Mouse (Mus musculus) embryonic facial prominence, embryonic 11.5 days (tissue): ENCODE data around the gene Socs4. TPM values are rescaled to one million over a fixed set of nuclear protein-coding genes. Genes with fewer than 3 reads are reported as not detected.

Experiments
- polyA plus RNA-seq: library from polyadenylated mRNA; unstranded; fragments of >200 nt; fragmentation: Nextera tagmentation; extraction: Ambion mirVana; gene quantifications from 2 replicates; pipeline ENCODE4 v1.2.1, GENCODE M21; 2014

Gene Socs4
- polyA plus RNA-seq, 1 experiment from 2014 or later: 7.8 TPM

Other genes starting within 250 kb of the Socs4 start
- gene Gch1, start 87.5 kb upstream of the Socs4 start, polyA plus RNA-seq: 1.7 and 2.5 TPM in 2 replicates
- 52.5 and 52.8 TPM in 2 replicates for gene Wdhd1, start 74 bp upstream of the Socs4 start, polyA plus RNA-seq
- gene Mapk1ip1l, start 21.3 kb downstream of the Socs4 start, polyA plus RNA-seq: 104 and 106 TPM in 2 replicates
- gene Lgals3, start 90.8 kb downstream of the Socs4 start, polyA plus RNA-seq: 1.5 and 1.7 TPM in 2 replicates
- 65.2 and 76.5 TPM in 2 replicates for gene Dlgap5, start 141.5 kb downstream of the Socs4 start, polyA plus RNA-seq
- 22.8 and 24.9 TPM in 2 replicates for gene Fbxo34, start 173.5 kb downstream of the Socs4 start, polyA plus RNA-seq